Mouse (Mus musculus): ENCODE measurements around the gene Lipt2. TPM values are rescaled to one million over a fixed set of nuclear protein-coding genes. Genes with fewer than 3 reads are reported as not detected.

Gene Lipt2
- total RNA-seq, 1 experiment, result 6.2 TPM

DNA sequence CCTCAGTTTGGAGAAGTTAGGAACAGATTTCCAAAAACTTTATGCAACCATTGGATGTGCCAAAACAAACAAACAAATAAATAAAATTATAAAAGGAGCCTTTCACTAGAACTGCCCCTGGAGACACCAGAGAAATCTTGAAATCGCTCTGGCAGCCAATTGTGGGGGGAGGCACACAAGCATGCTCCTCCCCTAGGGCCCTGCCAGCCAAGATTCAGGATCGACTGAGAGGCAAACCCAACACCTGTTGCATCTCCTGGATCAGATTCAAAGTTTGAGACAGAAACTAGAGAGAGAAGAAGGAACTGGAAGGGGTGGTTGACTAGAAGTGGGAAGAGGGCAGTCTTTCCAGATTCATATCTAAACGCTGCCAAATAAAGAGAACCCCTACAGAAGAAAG is 44.5 kb downstream of the Lipt2 start:
- DNase-seq (ENCODE audit: low read depth, low spot score), result no peak
- Histone ChIP-seq H3K9ac (ENCODE audit: insufficient read depth, low read depth, low read length, poor library complexity, severe bottlenecking) (no peak overlapping the region), H3K27ac (ENCODE audit: insufficient read depth, low read depth, low read length, poor library complexity, severe bottlenecking) (no peak overlapping the region), H3K36me3 (ENCODE audit: control insufficient read depth, insufficient read depth, low read length, poor library complexity, severe bottlenecking) (no peaks in the 10 kb centered on the region), H3K4me1 (ENCODE audit: control insufficient read depth in 2 of 2, insufficient read depth in 2 of 2, low read length in 2 of 2, poor library complexity in 1 of 2) (no peaks in the 10 kb centered on the region), H3K9me3 (ENCODE audit: control insufficient read depth, insufficient read depth, low read depth, low read length) (no peaks in the 10 kb centered on the region), H3K4me3 (ENCODE audit: insufficient read depth in 1 of 2, low read depth in 1 of 2, low read length in 2 of 2, poor library complexity in 1 of 2, severe bottlenecking in 1 of 2) (no peak overlapping the region)
- in situ Hi-C loops (cut with MboI; ENCODE audit: low sequenced_read_pairs in 2 of 2, unreplicated experiment in 2 of 2), result no loop called here
- no peak for TF ChIP-seq MAFK (IDR thresholded peaks at IDR 0.05; ENCODE audit: insufficient read depth, low read depth, low read length)

GRCm38 (mm10) chr7:100204871-100205270 is 45.8 kb downstream of the Lipt2 start:
- Histone ChIP-seq H3K4me1 (ENCODE audit: control insufficient read depth in 2 of 2, insufficient read depth in 2 of 2, low read length in 2 of 2, poor library complexity in 1 of 2) (no peaks in the 10 kb centered on the region), H3K9ac (ENCODE audit: insufficient read depth, low read depth, low read length, poor library complexity, severe bottlenecking) (no peak overlapping the region), H3K27ac (ENCODE audit: insufficient read depth, low read depth, low read length, poor library complexity, severe bottlenecking) (no peak overlapping the region), H3K4me3 (ENCODE audit: insufficient read depth in 1 of 2, low read depth in 1 of 2, low read length in 2 of 2, poor library complexity in 1 of 2, severe bottlenecking in 1 of 2) (no peak overlapping the region), H3K36me3 (ENCODE audit: control insufficient read depth, insufficient read depth, low read length, poor library complexity, severe bottlenecking) (no peaks in the 10 kb centered on the region), H3K9me3 (ENCODE audit: control insufficient read depth, insufficient read depth, low read depth, low read length) (no peaks in the 10 kb centered on the region)
- in situ Hi-C loops (cut with MboI; ENCODE audit: low sequenced_read_pairs in 2 of 2, unreplicated experiment in 2 of 2), result no loop called here
- no peak for DNase-seq (ENCODE audit: low read depth, low spot score)
- TF ChIP-seq MAFK (IDR thresholded peaks at IDR 0.05; ENCODE audit: insufficient read depth, low read depth, low read length), result no peak

DNA sequence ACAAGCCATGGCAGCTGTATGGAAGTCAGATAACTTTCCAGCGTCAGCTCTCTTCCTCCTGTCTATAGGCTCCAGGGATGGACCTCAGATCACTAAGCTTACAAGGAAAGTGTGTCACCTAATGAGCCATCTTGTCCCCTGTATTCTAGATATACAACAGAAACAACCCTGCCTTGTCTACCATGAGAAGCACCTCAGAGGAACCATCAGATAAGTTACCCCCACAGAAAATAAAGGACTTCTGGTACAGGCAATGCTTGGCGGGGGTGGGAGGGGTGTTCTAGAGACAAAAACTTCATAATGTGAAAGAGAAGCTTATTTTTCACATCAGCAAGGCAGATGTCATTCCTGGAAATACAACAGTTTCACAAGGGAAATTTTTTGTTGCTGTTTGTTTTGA is 47.1 kb downstream of the Lipt2 start:
- H3K36me3 ChIP-seq (ENCODE audit: control insufficient read depth, insufficient read depth, low read length, poor library complexity, severe bottlenecking), result no peaks in the 10 kb centered on the region
- TF ChIP-seq CHD2 (IDR thresholded peaks at IDR 0.05; ENCODE audit: low read depth, low read length), result no peak
- TF ChIP-seq ZC3H11A (IDR thresholded peaks at IDR 0.05; ENCODE audit: borderline replicate concordance, low read depth, low read length), result no peak
- TF ChIP-seq HCFC1 (IDR thresholded peaks at IDR 0.05; ENCODE audit: borderline replicate concordance, insufficient read depth, low read length), result no peak
- no peak for TF ChIP-seq ZNF384 (IDR thresholded peaks at IDR 0.05; ENCODE audit: low read depth, low read length)
- TF ChIP-seq MAFK (IDR thresholded peaks at IDR 0.05; ENCODE audit: insufficient read depth, low read depth, low read length), result no peak
- no peaks in the 10 kb centered on the region for H3K4me1 ChIP-seq (ENCODE audit: control insufficient read depth in 2 of 2, insufficient read depth in 2 of 2, low read length in 2 of 2, poor library complexity in 1 of 2)
- H3K9ac ChIP-seq (ENCODE audit: insufficient read depth, low read depth, low read length, poor library complexity, severe bottlenecking), result no peak overlapping the region
- no peak for DNase-seq (ENCODE audit: low read depth, low spot score)
- no peaks in the 10 kb centered on the region for H3K9me3 ChIP-seq (ENCODE audit: control insufficient read depth, insufficient read depth, low read depth, low read length)
- no peak overlapping the region for H3K4me3 ChIP-seq (ENCODE audit: insufficient read depth in 1 of 2, low read depth in 1 of 2, low read length in 2 of 2, poor library complexity in 1 of 2, severe bottlenecking in 1 of 2)
- in situ Hi-C loops (cut with MboI; ENCODE audit: low sequenced_read_pairs in 2 of 2, unreplicated experiment in 2 of 2), result no loop called here
- no peak overlapping the region for H3K27ac ChIP-seq (ENCODE audit: insufficient read depth, low read depth, low read length, poor library complexity, severe bottlenecking)

DNA sequence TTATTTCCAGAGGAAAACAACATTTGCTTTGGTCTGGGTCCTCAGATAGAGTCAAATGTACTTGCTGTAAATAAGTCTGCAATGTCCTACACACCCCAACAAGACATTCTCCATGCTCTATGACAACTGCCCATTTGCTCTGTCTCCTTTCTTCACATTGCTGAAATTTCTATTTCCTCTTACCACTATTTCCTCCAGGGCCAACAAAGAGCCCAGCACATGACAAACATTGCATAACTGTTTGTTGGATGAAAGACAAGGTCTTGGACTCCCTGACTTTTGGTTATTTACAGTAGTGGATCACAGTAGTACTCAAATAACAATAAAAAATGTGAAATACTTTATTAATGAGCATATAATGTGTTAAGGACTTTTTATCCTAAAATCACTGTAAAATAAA is 48.8 kb downstream of the Lipt2 start:
- in situ Hi-C loops (cut with MboI; ENCODE audit: low sequenced_read_pairs in 2 of 2, unreplicated experiment in 2 of 2), result no loop called here
- no peaks in the 10 kb centered on the region for H3K4me1 ChIP-seq (ENCODE audit: control insufficient read depth in 2 of 2, insufficient read depth in 2 of 2, low read length in 2 of 2, poor library complexity in 1 of 2)
- H3K27ac ChIP-seq (ENCODE audit: insufficient read depth, low read depth, low read length, poor library complexity, severe bottlenecking), result no peak overlapping the region
- H3K4me3 ChIP-seq (ENCODE audit: insufficient read depth in 1 of 2, low read depth in 1 of 2, low read length in 2 of 2, poor library complexity in 1 of 2, severe bottlenecking in 1 of 2), result no peak overlapping the region
- TF ChIP-seq ZNF384 (IDR thresholded peaks at IDR 0.05; ENCODE audit: low read depth, low read length) (no peak), HCFC1 (IDR thresholded peaks at IDR 0.05; ENCODE audit: borderline replicate concordance, insufficient read depth, low read length) (no peak), ZC3H11A (IDR thresholded peaks at IDR 0.05; ENCODE audit: borderline replicate concordance, low read depth, low read length) (no peak), CHD2 (IDR thresholded peaks at IDR 0.05; ENCODE audit: low read depth, low read length) (no peak), MAFK (IDR thresholded peaks at IDR 0.05; ENCODE audit: insufficient read depth, low read depth, low read length) (no peak)
- H3K9me3 ChIP-seq (ENCODE audit: control insufficient read depth, insufficient read depth, low read depth, low read length), result no peaks in the 10 kb centered on the region
- no peak overlapping the region for H3K9ac ChIP-seq (ENCODE audit: insufficient read depth, low read depth, low read length, poor library complexity, severe bottlenecking)
- DNase-seq (ENCODE audit: low read depth, low spot score), result no peak
- H3K36me3 ChIP-seq (ENCODE audit: control insufficient read depth, insufficient read depth, low read length, poor library complexity, severe bottlenecking), result no peaks in the 10 kb centered on the region

Other genes starting within 250 kb of the Lipt2 start
- gene Rnf169, start 178.8 kb upstream of the Lipt2 start, total RNA-seq (2012; rRNA removed), result 19.2 and 26.4 TPM in 2 replicates
- gene Chrdl2, start 153.1 kb upstream of the Lipt2 start, total RNA-seq (2012; rRNA removed), result 0.36 TPM in 1 of 2 replicates, not detected in the other
- gene Pold3, start 37.7 kb upstream of the Lipt2 start, total RNA-seq (2012; rRNA removed), result 42.5 and 51.4 TPM in 2 replicates
- gene Kcne3, start 17.2 kb downstream of the Lipt2 start, total RNA-seq (2012; rRNA removed), result not detected in 2 replicates
- 5.9 and 6.7 TPM in 2 replicates for gene Pgm2l1, start 68.1 kb downstream of the Lipt2 start, total RNA-seq (2012; rRNA removed)
- gene P4ha3, start 126.2 kb downstream of the Lipt2 start, total RNA-seq (2012; rRNA removed), result 0.95 and 2.0 TPM in 2 replicates
- 10.9 and 12.5 TPM in 2 replicates for gene C2cd3, start 213.0 kb downstream of the Lipt2 start, total RNA-seq (2012; rRNA removed)
- 31.4 and 34.8 TPM in 2 replicates for gene Ppme1, start 213.0 kb downstream of the Lipt2 start, total RNA-seq (2012; rRNA removed)

All from ES-E14 (cell line).